Mouse (Mus musculus) megakaryocyte, embryonic 14.5 days (primary cell): ENCODE data around the gene Gm49383. TPM values are rescaled to one million over a fixed set of nuclear protein-coding genes. Genes with fewer than 3 reads are reported as not detected.

Experiments
- H3K27me3 ChIP-seq: replicated peaks from 2 replicates; pipeline ENCODE3; 2012; ENCODE audit warnings: inconsistent platforms
- H3K36me3 ChIP-seq: replicated peaks from 2 replicates; pipeline ENCODE3; 2012; ENCODE audit warnings: low read length, inconsistent platforms, mixed read lengths
- H3K4me1 ChIP-seq: 2 replicates; pipeline ENCODE4 v1.6.1; 2012; ENCODE audit warnings: inconsistent platforms
- H3K4me3 ChIP-seq: replicated peaks from 2 replicates; pipeline ENCODE3; 2012; ENCODE audit warnings: moderate library complexity, mild to moderate bottlenecking, inconsistent platforms
- H3K9me3 ChIP-seq: 2 replicates; pipeline ENCODE4 v1.6.1; 2012; ENCODE audit warnings: inconsistent platforms
- FLI1 ChIP-seq: IDR thresholded peaks from 2 replicates; pipeline ENCODE4 v1.6.1; 2012; ENCODE audit warnings: low read length, inconsistent platforms, mixed read lengths
- GATA1 ChIP-seq: IDR thresholded peaks from 3 replicates; pipeline ENCODE4 v1.6.1; 2012; ENCODE audit warnings: mixed read lengths, low read length, inconsistent platforms, borderline replicate concordance
- polyA plus RNA-seq: library from polyadenylated mRNA; stranded (reverse); fragments of >175 nt; gene quantifications from 2 replicates; pipeline ENCODE4 v1.2.3, GENCODE M21; 2012; ENCODE audit warnings: low replicate concordance; ENCODE audit not compliant: insufficient read depth

The Gm49383 gene
- polyA plus RNA-seq, 1 experiment = 5.9 TPM

GRCm38 (mm10) chr12:69155923-69156322 lies 41.0 kb downstream of the Gm49383 start:
- no peaks in the 10 kb centered on the region for H3K27me3 ChIP-seq
- no peaks in the 10 kb centered on the region for H3K9me3 ChIP-seq
- TF ChIP-seq GATA1 (no peak), FLI1 (no peak)
- peaks cover 27% of the 10 kb centered on the region for H3K36me3 ChIP-seq
- H3K4me1 ChIP-seq = peaks cover 14% of the 10 kb centered on the region; the same call in 1 of the 2 replicates
- no peak overlapping the region for H3K4me3 ChIP-seq

GRCm38 (mm10) chr12:69150049-69150448 lies 46.9 kb downstream of the Gm49383 start:
- Histone ChIP-seq H3K27me3 (peaks cover 2% of the 10 kb centered on the region), H3K36me3 (peaks cover under 1% of the 10 kb centered on the region), H3K4me3 (no peak overlapping the region), H3K9me3 (no peaks in the 10 kb centered on the region), H3K4me1 (no peaks in the 10 kb centered on the region)
- TF ChIP-seq GATA1 = no peak
- TF ChIP-seq FLI1 = no peak

- Histone ChIP-seq H3K9me3 (no peaks in the 10 kb centered on the region), H3K36me3 (no peaks in the 10 kb centered on the region), H3K27me3 (peaks cover 7% of the 10 kb centered on the region), H3K4me3 (no peak overlapping the region), H3K4me1 (no peaks in the 10 kb centered on the region)
- TF ChIP-seq GATA1 = no peak
- TF ChIP-seq FLI1 = no peak
These were observed 49.7 kb downstream of the Gm49383 start for GRCm38 (mm10) chr12:69147166-69147735.

- Histone ChIP-seq H3K4me3 (no peak overlapping the region), H3K4me1 (no peaks in the 10 kb centered on the region), H3K27me3 (peaks cover 11% of the 10 kb centered on the region), H3K36me3 (no peaks in the 10 kb centered on the region), H3K9me3 (no peaks in the 10 kb centered on the region)
- TF ChIP-seq FLI1 = no peak
- no peak for TF ChIP-seq GATA1
These were observed 53.4 kb downstream of the Gm49383 start for GRCm38 (mm10) chr12:69143460-69143859.

GRCm38 (mm10) chr12:69139841-69140240 lies 57.1 kb downstream of the Gm49383 start:
- Histone ChIP-seq H3K4me1 (no peaks in the 10 kb centered on the region), H3K36me3 (no peaks in the 10 kb centered on the region), H3K27me3 (peaks cover 16% of the 10 kb centered on the region), H3K9me3 (no peaks in the 10 kb centered on the region), H3K4me3 (no peak overlapping the region)
- TF ChIP-seq FLI1 = no peak

GRCm38 (mm10) chr12:69139201-69139600 lies 57.7 kb downstream of the Gm49383 start:
- no peaks in the 10 kb centered on the region for H3K4me1 ChIP-seq
- H3K36me3 ChIP-seq = no peaks in the 10 kb centered on the region
- H3K27me3 ChIP-seq = peaks cover 16% of the 10 kb centered on the region
- no peaks in the 10 kb centered on the region for H3K9me3 ChIP-seq
- no peak overlapping the region for H3K4me3 ChIP-seq
- no peak for TF ChIP-seq FLI1
- TF ChIP-seq GATA1 = no peak

Other genes starting within 250 kb of the Gm49383 start
- gene Rps29, start 37.9 kb downstream of the Gm49383 start, polyA plus RNA-seq = 250 and 1,840 TPM in 2 replicates
- gene Lrr1, start 28.3 kb downstream of the Gm49383 start, polyA plus RNA-seq = 14.7 TPM in 1 of 2 replicates, not detected in the other
- gene Rpl36al, start 13.0 kb downstream of the Gm49383 start, polyA plus RNA-seq = 6.9 and 62.3 TPM in 2 replicates
- gene Mgat2, start 12.9 kb downstream of the Gm49383 start, polyA plus RNA-seq = 21.6 and 30.4 TPM in 2 replicates
- gene Dnaaf2, start 1.3 kb upstream of the Gm49383 start, polyA plus RNA-seq = 0.65 and 2.6 TPM in 2 replicates
- not detected in 2 replicates for gene Gm49384, start 7.2 kb upstream of the Gm49383 start, polyA plus RNA-seq
- 2.3 and 13.8 TPM in 2 replicates for gene Pole2, start 31.1 kb upstream of the Gm49383 start, polyA plus RNA-seq
- 1.1 and 1.2 TPM in 2 replicates for gene Klhdc1, start 44.1 kb upstream of the Gm49383 start, polyA plus RNA-seq
- gene Klhdc2, start 99.6 kb upstream of the Gm49383 start, polyA plus RNA-seq = 7.4 and 26.4 TPM in 2 replicates
- gene Nemf, start 160.1 kb upstream of the Gm49383 start, polyA plus RNA-seq = 1.4 and 3.2 TPM in 2 replicates
- gene Arf6, start 175.0 kb upstream of the Gm49383 start, polyA plus RNA-seq = 211 and 251 TPM in 2 replicates
- gene Gm9887, start 175.4 kb upstream of the Gm49383 start, polyA plus RNA-seq = 3.3 and 4.8 TPM in 2 replicates